Mouse (Mus musculus) cerebellum, postnatal 25 days (tissue): ENCODE data around the gene Kazn.

Experiments
- DNase-seq, 2 experiments: peaks; one replicate each; pipeline ENCODE4 v3.0.0; 2021; ENCODE audit warnings: mixed read lengths in 2 of 2

The Kazn gene

GRCm38 (mm10) chr4:142188501-142188900 lies 50.7 kb downstream of the Kazn start:
- no peak for DNase-seq

- DNase-seq = no peak
These were observed 53.0 kb downstream of the Kazn start for GRCm38 (mm10) chr4:142186155-142186554.

GRCm38 (mm10) chr4:142185533-142185900 lies 53.7 kb downstream of the Kazn start:
- no peak for DNase-seq

GRCm38 (mm10) chr4:142184852-142185532 lies 54.2 kb downstream of the Kazn start:
- peak; percentile 81 to 85 for DNase-seq

GRCm38 (mm10) chr4:142183591-142183990 lies 55.6 kb downstream of the Kazn start:
- no peak for DNase-seq

- no peak for DNase-seq
These were observed 56.2 kb downstream of the Kazn start for GRCm38 (mm10) chr4:142183015-142183414.

- DNase-seq = no peak
These were observed 57.6 kb downstream of the Kazn start for GRCm38 (mm10) chr4:142181646-142182045.

GRCm38 (mm10) chr4:142180874-142181273 lies 58.3 kb downstream of the Kazn start:
- no peak for DNase-seq

- peak; percentile 69 to 76 for DNase-seq
These were observed 58.9 kb downstream of the Kazn start for GRCm38 (mm10) chr4:142180289-142180688.

GRCm38 (mm10) chr4:142179531-142179930 lies 59.7 kb downstream of the Kazn start:
- DNase-seq = peak; percentile 63 to 71

GRCm38 (mm10) chr4:142176732-142177131 lies 62.5 kb downstream of the Kazn start:
- DNase-seq = no peak

- DNase-seq = no peak
These were observed 65.2 kb downstream of the Kazn start for GRCm38 (mm10) chr4:142173981-142174485.

GRCm38 (mm10) chr4:142172942-142173341 lies 66.3 kb downstream of the Kazn start:
- DNase-seq = no peak

- DNase-seq = no peak
These were observed 67.3 kb downstream of the Kazn start for GRCm38 (mm10) chr4:142171788-142172497.

- DNase-seq = no peak
These were observed 68.1 kb downstream of the Kazn start for GRCm38 (mm10) chr4:142170882-142171768.

- no peak for DNase-seq
These were observed 69.6 kb downstream of the Kazn start for GRCm38 (mm10) chr4:142169636-142170035.

- no peak for DNase-seq
These were observed 70.8 kb downstream of the Kazn start for GRCm38 (mm10) chr4:142168352-142168751.

GRCm38 (mm10) chr4:142165835-142166701 lies 73.1 kb downstream of the Kazn start:
- DNase-seq = no peak

- no peak for DNase-seq
These were observed 73.8 kb downstream of the Kazn start for GRCm38 (mm10) chr4:142165363-142165762.

GRCm38 (mm10) chr4:142164386-142164785 lies 74.8 kb downstream of the Kazn start:
- no peak for DNase-seq

GRCm38 (mm10) chr4:142163862-142164261 lies 75.3 kb downstream of the Kazn start:
- DNase-seq = no peak

- DNase-seq = peak in 1 of 2 experiments; percentile 55
These were observed 76.5 kb downstream of the Kazn start for GRCm38 (mm10) chr4:142162729-142163128.
